Mouse (Mus musculus) limb, embryonic 13.5 days (tissue): ENCODE data around the gene Robo4. TPM values are rescaled to one million over a fixed set of nuclear protein-coding genes. Genes with fewer than 3 reads are reported as not detected.

Experiments
- ATAC-seq: fragments of 200-750 bp; cut with Nextera tagmentation; 2 replicates; pipeline ENCODE4 v1.8.0; 2017; ENCODE audit warnings: low read depth, moderate number of reproducible peaks, moderate TSS enrichment; ENCODE audit not compliant: low FRiP score
- H3K27ac ChIP-seq: fragments of 300-500 bp; sonication (generic); 2 replicates; pipeline ENCODE4 v1.5.1; 2015; ENCODE audit warnings: inconsistent platforms, mild to moderate bottlenecking, moderate library complexity
- H3K27me3 ChIP-seq: fragments of 300-500 bp; sonication (generic); 2 replicates; pipeline ENCODE4 v1.6.1; 2015; ENCODE audit warnings: mild to moderate bottlenecking, inconsistent platforms
- H3K36me3 ChIP-seq: fragments of 300-500 bp; sonication (generic); 2 replicates; pipeline ENCODE4 v1.6.1; 2015; ENCODE audit warnings: inconsistent platforms, mild to moderate bottlenecking, moderate library complexity
- H3K4me1 ChIP-seq: fragments of 300-500 bp; sonication (generic); 2 replicates; pipeline ENCODE4 v1.6.1; 2015; ENCODE audit warnings: inconsistent platforms
- H3K4me2 ChIP-seq: fragments of 300-500 bp; sonication (generic); replicated peaks from 2 replicates; pipeline ENCODE4 v1.6.1; 2015; ENCODE audit warnings: inconsistent platforms, mild to moderate bottlenecking, moderate library complexity
- H3K4me3 ChIP-seq: fragments of 300-500 bp; sonication (generic); 2 replicates; pipeline ENCODE4 v1.5.1; 2015; ENCODE audit warnings: moderate library complexity, mild to moderate bottlenecking, inconsistent platforms
- H3K9ac ChIP-seq: fragments of 300-500 bp; sonication (generic); 2 replicates; pipeline ENCODE4 v1.6.1; 2015; ENCODE audit warnings: mild to moderate bottlenecking, inconsistent platforms
- H3K9me3 ChIP-seq: fragments of 300-500 bp; sonication (generic); 2 replicates; pipeline ENCODE4 v1.6.1; 2016; ENCODE audit warnings: inconsistent platforms
- WGBS: fragments of 180-500 bp; shearing (Covaris S2); methylation state at CpG from one replicate; pipeline ENCODE4 v1.1.7; 2015; 5-methylcytosine and 5-hydroxymethylcytosine counted together
- polyA plus RNA-seq: library from polyadenylated mRNA; unstranded; fragments of >200 nt; fragmentation: Nextera tagmentation; extraction: Ambion mirVana; gene quantifications from 2 replicates; pipeline ENCODE4 v1.2.1, GENCODE M21; 2015

Gene Robo4
- polyA plus RNA-seq, 1 experiment from 2014 or later, result 10.3 TPM

GRCm38 (mm10) chr9:37460043-37460960 lies 58.6 kb downstream of the Robo4 start:
- no peak overlapping the region for H3K27ac ChIP-seq

GRCm38 (mm10) chr9:37460961-37461340 lies 59.3 kb downstream of the Robo4 start:
- Histone ChIP-seq H3K4me3 (peak overlapping the region; percentile 53), H3K27ac (no peak overlapping the region), H3K9ac (peak overlapping the region; percentile 55), H3K4me1 (peaks cover 23% of the 10 kb centered on the region), H3K27me3 (peaks cover 82% of the 10 kb centered on the region), H3K4me2 (peak overlapping the region; percentile 95), H3K36me3 (no peaks in the 10 kb centered on the region), H3K9me3 (no peaks in the 10 kb centered on the region)
- no peak for ATAC-seq
- 11% methylated on average over 5 of the region's 5 CpGs for WGBS

More at GRCm38 (mm10) chr9:37460043-37460960, 58.6 kb downstream of the Robo4 start:
- H3K27me3 ChIP-seq, result peaks cover 89% of the 10 kb centered on the region
- peak overlapping the region; percentile 53 for H3K4me3 ChIP-seq
- peak overlapping the region; percentile 55 for H3K9ac ChIP-seq
- under 1% methylated on average over 76 of the region's 81 CpGs for WGBS
- H3K4me2 ChIP-seq, result peak overlapping the region; percentile 95
- ATAC-seq, result no peak; the same call in 1 of the 2 replicates
- H3K9me3 ChIP-seq, result no peaks in the 10 kb centered on the region
- no peaks in the 10 kb centered on the region for H3K36me3 ChIP-seq
- peaks cover 26% of the 10 kb centered on the region for H3K4me1 ChIP-seq

- H3K4me3 ChIP-seq, result no peak overlapping the region
- H3K27ac ChIP-seq, result no peak overlapping the region
- WGBS, result 12% methylated on average over 3 of the region's 3 CpGs
- H3K4me2 ChIP-seq, result no peak overlapping the region
- peaks cover 17% of the 10 kb centered on the region for H3K4me1 ChIP-seq
- H3K27me3 ChIP-seq, result peaks cover 76% of the 10 kb centered on the region
- no peak overlapping the region for H3K9ac ChIP-seq
- H3K9me3 ChIP-seq, result no peaks in the 10 kb centered on the region
- no peak for ATAC-seq
- no peaks in the 10 kb centered on the region for H3K36me3 ChIP-seq
Observed at GRCm38 (mm10) chr9:37461571-37461970, 59.9 kb downstream of the Robo4 start.

GRCm38 (mm10) chr9:37462764-37463163 lies 61.1 kb downstream of the Robo4 start:
- peaks cover 64% of the 10 kb centered on the region for H3K27me3 ChIP-seq
- no peak overlapping the region for H3K4me3 ChIP-seq
- H3K4me1 ChIP-seq, result peaks cover 13% of the 10 kb centered on the region
- WGBS, result 13% methylated on average over 7 of the region's 7 CpGs
- no peaks in the 10 kb centered on the region for H3K9me3 ChIP-seq
- no peak for ATAC-seq
- H3K4me2 ChIP-seq, result no peak overlapping the region
- no peaks in the 10 kb centered on the region for H3K36me3 ChIP-seq
- H3K27ac ChIP-seq, result no peak overlapping the region
- H3K9ac ChIP-seq, result no peak overlapping the region

Other genes with a start within 250 kb of the Robo4 start
- 12.0 and 12.3 TPM in 2 replicates for gene Tmem218, start 193.7 kb upstream of the Robo4 start, polyA plus RNA-seq
- 2.0 and 2.6 TPM in 2 replicates for gene Slc37a2, start 146.2 kb upstream of the Robo4 start, polyA plus RNA-seq
- 8.0 and 9.1 TPM in 2 replicates for gene Ccdc15, start 53.5 kb upstream of the Robo4 start, polyA plus RNA-seq
- gene Hepacam, start 34.5 kb upstream of the Robo4 start, polyA plus RNA-seq, result 0.11 TPM in 1 of 2 replicates, not detected in the other
- gene Robo3, start 31.3 kb downstream of the Robo4 start, polyA plus RNA-seq, result 0.05 and 0.10 TPM in 2 replicates
- gene Msantd2, start 87.4 kb downstream of the Robo4 start, polyA plus RNA-seq, result 30.1 and 33.2 TPM in 2 replicates
- gene Esam, start 126.2 kb downstream of the Robo4 start, polyA plus RNA-seq, result 39.3 and 39.5 TPM in 2 replicates
- gene Vsig2, start 137.4 kb downstream of the Robo4 start, polyA plus RNA-seq, result 0.57 and 1.1 TPM in 2 replicates
- 7.9 and 8.6 TPM in 2 replicates for gene Nrgn, start 151.0 kb downstream of the Robo4 start, polyA plus RNA-seq
- gene Siae, start 153.8 kb downstream of the Robo4 start, polyA plus RNA-seq, result 6.7 and 7.8 TPM in 2 replicates
- gene Spa17, start 211.8 kb downstream of the Robo4 start, polyA plus RNA-seq, result 5.1 and 6.0 TPM in 2 replicates